Mouse (Mus musculus) MEL (cell line): ENCODE measurements around the gene Cort. TPM values are rescaled to one million over a fixed set of nuclear protein-coding genes. Genes with fewer than 3 reads are reported as not detected.
A peak's percentile ranks its signal among the peaks of the same experiment; 100 is the strongest.

Experiments used
- DNase-seq: peaks from one replicate; pipeline ENCODE4 v3.0.0; 2011; ENCODE audit warnings: low read depth, low spot score
- H3K27ac ChIP-seq: 2 replicates; pipeline ENCODE4 v1.5.1; 2012; ENCODE audit warnings: low read depth, mild to moderate bottlenecking, control low read depth, low read length, moderate library complexity; ENCODE audit not compliant: control insufficient read depth
- H3K27me3 ChIP-seq, 2 experiments: fragments of 150-350 bp in 1 of 2; sonication (generic) in 1 of 2; 2 replicates each; pipeline ENCODE4 v1.6.1; 2012; ENCODE audit warnings: low read length in 2 of 2, mild to moderate bottlenecking in 2 of 2, improper control_type of control experiment in 1 of 2, moderate library complexity in 1 of 2; ENCODE audit not compliant: insufficient read depth in 2 of 2, control insufficient read depth in 1 of 2
- H3K36me3 ChIP-seq, 2 experiments: 2 replicates each; pipeline ENCODE4 v1.6.1; 2012 to 2014; ENCODE audit warnings: low read length in 2 of 2, improper control_type of control experiment in 1 of 2, inconsistent platforms in 1 of 2, mild to moderate bottlenecking in 1 of 2; ENCODE audit not compliant: insufficient read depth in 2 of 2, control insufficient read depth in 1 of 2
- H3K4me1 ChIP-seq, 2 experiments: fragments of 150-350 bp in 1 of 2; sonication (generic) in 1 of 2; 2 replicates each; pipeline ENCODE4 v1.6.1; 2012; ENCODE audit warnings: low read length in 2 of 2, improper control_type of control experiment in 1 of 2, mild to moderate bottlenecking in 1 of 2; ENCODE audit not compliant: insufficient read depth in 2 of 2, control insufficient read depth in 1 of 2
- H3K4me3 ChIP-seq, 2 experiments: fragments of 150-350 bp in 1 of 2; sonication (generic) in 1 of 2; 2 replicates each; pipeline ENCODE4 v1.5.1; 2012; ENCODE audit warnings: low read depth in 2 of 2, low read length in 2 of 2, mild to moderate bottlenecking in 2 of 2, moderate library complexity in 2 of 2, control low read depth in 1 of 2, improper control_type of control experiment in 1 of 2; ENCODE audit not compliant: control insufficient read depth in 1 of 2, insufficient read depth in 1 of 2
- H3K79me2 ChIP-seq: 2 replicates; pipeline ENCODE4 v1.6.1; 2012; ENCODE audit warnings: mild to moderate bottlenecking, low read length, moderate library complexity; ENCODE audit not compliant: control insufficient read depth, poor library complexity, insufficient read depth
- H3K9ac ChIP-seq: 2 replicates; pipeline ENCODE4 v1.6.1; 2012; ENCODE audit warnings: low read depth, mild to moderate bottlenecking, control low read depth, low read length, moderate library complexity; ENCODE audit not compliant: control insufficient read depth, poor library complexity, severe bottlenecking
- H3K9me3 ChIP-seq: fragments of 150-350 bp; sonication (generic); replicated peaks from 2 replicates; pipeline ENCODE4 v1.6.1; 2012; ENCODE audit warnings: mild to moderate bottlenecking, low read length, improper control_type of control experiment, moderate library complexity; ENCODE audit not compliant: insufficient read depth
- CHD1 ChIP-seq: IDR thresholded peaks from 2 replicates; pipeline ENCODE4 v1.6.1; 2012; ENCODE audit warnings: low read depth, mild to moderate bottlenecking, inconsistent platforms, low read length, improper control_type of control experiment
- CTCF ChIP-seq, 3 experiments: IDR thresholded peaks in 2 of 3; conservative IDR thresholded peaks in 1 of 3; 2 replicates each; pipeline ENCODE4 v1.5.1; 2011 to 2012; ENCODE audit warnings: low read length in 3 of 3, low read depth in 2 of 3, mild to moderate bottlenecking in 2 of 3, improper control_type of control experiment in 1 of 3, inconsistent platforms in 1 of 3, mixed read lengths in 1 of 3, moderate library complexity in 1 of 3; ENCODE audit not compliant: control insufficient read depth in 1 of 3, insufficient read depth in 1 of 3, poor library complexity in 1 of 3, severe bottlenecking in 1 of 3
- ELF1 ChIP-seq: IDR thresholded peaks from 2 replicates; pipeline ENCODE4 v1.6.1; 2014; ENCODE audit warnings: low read depth, mild to moderate bottlenecking, inconsistent platforms, low read length, improper control_type of control experiment, moderate library complexity
- EP300 ChIP-seq, 2 experiments: IDR thresholded peaks; 2 replicates each; pipeline ENCODE4 v1.6.1; 2011; ENCODE audit warnings: improper control_type of control experiment in 2 of 2, low read length in 2 of 2, low read depth in 1 of 2, mild to moderate bottlenecking in 1 of 2
- GATA1 ChIP-seq: IDR thresholded peaks from 2 replicates; pipeline ENCODE4 v1.6.1; 2011; ENCODE audit warnings: low read depth, low read length, improper control_type of control experiment
- JUND ChIP-seq: IDR thresholded peaks from 2 replicates; pipeline ENCODE4 v1.6.1; 2011; ENCODE audit warnings: low read depth, mild to moderate bottlenecking, improper control_type of control experiment, low read length
- KAT2A ChIP-seq: conservative IDR thresholded peaks from 2 replicates; pipeline ENCODE4 v1.6.1; 2012; ENCODE audit warnings: low read depth, low read length, improper control_type of control experiment, inconsistent platforms
- MAZ ChIP-seq: IDR thresholded peaks from 2 replicates; pipeline ENCODE4 v1.6.1; 2012; ENCODE audit warnings: low read depth, mild to moderate bottlenecking, inconsistent platforms, low read length, improper control_type of control experiment
- NRF1 ChIP-seq: IDR thresholded peaks from 2 replicates; pipeline ENCODE4 v1.6.1; 2014; ENCODE audit warnings: low read depth, mild to moderate bottlenecking, inconsistent platforms, low read length, improper control_type of control experiment, moderate library complexity; ENCODE audit not compliant: poor library complexity, insufficient read depth, severe bottlenecking
- POLR2AphosphoS2 ChIP-seq: IDR thresholded peaks from 2 replicates; pipeline ENCODE4 v1.6.1; 2011; ENCODE audit warnings: low read length, improper control_type of control experiment
- RAD21 ChIP-seq: IDR thresholded peaks from 2 replicates; pipeline ENCODE4 v1.6.1; 2011; ENCODE audit warnings: mild to moderate bottlenecking, low read depth, low read length, improper control_type of control experiment
- SMC3 ChIP-seq: IDR thresholded peaks from 2 replicates; pipeline ENCODE4 v1.6.1; 2011; ENCODE audit warnings: low read depth, low read length, improper control_type of control experiment
- TBP ChIP-seq: IDR thresholded peaks from 2 replicates; pipeline ENCODE4 v1.8.0; 2011; ENCODE audit warnings: low read depth, low read length, improper control_type of control experiment
- UBTF ChIP-seq: IDR thresholded peaks from 2 replicates; pipeline ENCODE4 v1.6.1; 2012; ENCODE audit warnings: low read depth, mild to moderate bottlenecking, inconsistent platforms, low read length, improper control_type of control experiment, moderate library complexity, borderline replicate concordance; ENCODE audit not compliant: insufficient read depth
- USF1 ChIP-seq: IDR thresholded peaks from 2 replicates; pipeline ENCODE4 v1.6.1; 2014; ENCODE audit warnings: low read depth, mild to moderate bottlenecking, inconsistent platforms, low read length, improper control_type of control experiment, moderate library complexity
- ZC3H11A ChIP-seq: IDR thresholded peaks from 2 replicates; pipeline ENCODE4 v1.6.1; 2012; ENCODE audit warnings: low read depth, mild to moderate bottlenecking, inconsistent platforms, low read length, improper control_type of control experiment
- polyA plus RNA-seq, 2 experiments: library from polyadenylated mRNA; stranded (reverse) in 1 of 2; unstranded in 1 of 2; fragments of >175 nt in 1 of 2; fragments of >200 nt in 1 of 2; gene quantifications; 2 replicates each; pipeline versions ENCODE4 v1.2.1 to v1.2.4; 2012; ENCODE audit warnings: low replicate concordance in 2 of 2, low read depth in 1 of 2; ENCODE audit not compliant: insufficient read length in 2 of 2, insufficient read depth in 1 of 2, missing spikeins in 1 of 2
- total RNA-seq: library from RNA; depleted of rRNA; stranded (reverse); fragments of 300-350 nt; gene quantifications from 2 replicates; pipeline ENCODE4 v1.2.3, GENCODE M21; 2012

Gene Cort
- total and polyA plus RNA-seq, 3 experiments = 0.39 to 2.0 TPM; not detected in 1

DNA sequence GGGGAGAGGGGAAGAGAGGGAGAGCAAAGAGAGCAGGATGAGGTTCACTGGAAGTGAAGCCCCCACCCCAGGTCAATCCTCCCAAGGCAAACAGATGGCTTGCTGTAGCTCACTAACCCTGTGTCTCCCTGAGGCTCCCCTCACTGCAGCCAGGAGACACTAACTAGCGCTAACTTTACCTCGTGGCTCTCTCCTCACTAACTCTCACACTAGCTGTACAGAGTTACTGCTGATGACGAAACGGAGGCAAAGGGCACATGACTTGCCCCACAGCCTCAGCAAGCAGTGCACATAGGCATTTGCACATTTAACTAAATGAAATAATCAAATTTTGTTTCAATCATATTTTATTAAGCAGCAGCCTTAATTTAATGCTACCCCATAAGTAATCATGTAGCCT lies 48.3 kb downstream of the Cort start:
- TF ChIP-seq UBTF = no peak
- no peak for TF ChIP-seq JUND
- no peak for TF ChIP-seq CHD1
- TF ChIP-seq EP300 (IDR thresholded peaks at IDR 0.05; ENCODE audit: low read depth in 1 of 2, low read length in 2 of 2) = no peak
- TF ChIP-seq CTCF (IDR thresholded peaks at IDR 0.05 in 2 of 3, conservative IDR thresholded peaks at IDR 0.05 in 1 of 3; ENCODE audit: control insufficient read depth in 1 of 3, insufficient read depth in 1 of 3, low read depth in 2 of 3, low read length in 3 of 3, poor library complexity in 1 of 3, severe bottlenecking in 1 of 3) = no peak
- TF ChIP-seq NRF1 = no peak
- no peak for TF ChIP-seq TBP
- TF ChIP-seq, all 39 proteins: peak for 0
- H3K79me2 ChIP-seq = peaks cover 1% of the 10 kb centered on the region; the same call in 1 of the 2 replicates
- H3K27ac ChIP-seq = no peak overlapping the region
- no peaks in the 10 kb centered on the region; a peak in 1 of 4 replicates for H3K36me3 ChIP-seq
- H3K9ac ChIP-seq = no peak overlapping the region
- DNase-seq = no peak
- H3K4me3 ChIP-seq = no peak overlapping the region
- no peaks in the 10 kb centered on the region for H3K27me3 ChIP-seq
- no peaks in the 10 kb centered on the region for H3K9me3 ChIP-seq
- H3K4me1 ChIP-seq = no peaks in the 10 kb centered on the region

DNA sequence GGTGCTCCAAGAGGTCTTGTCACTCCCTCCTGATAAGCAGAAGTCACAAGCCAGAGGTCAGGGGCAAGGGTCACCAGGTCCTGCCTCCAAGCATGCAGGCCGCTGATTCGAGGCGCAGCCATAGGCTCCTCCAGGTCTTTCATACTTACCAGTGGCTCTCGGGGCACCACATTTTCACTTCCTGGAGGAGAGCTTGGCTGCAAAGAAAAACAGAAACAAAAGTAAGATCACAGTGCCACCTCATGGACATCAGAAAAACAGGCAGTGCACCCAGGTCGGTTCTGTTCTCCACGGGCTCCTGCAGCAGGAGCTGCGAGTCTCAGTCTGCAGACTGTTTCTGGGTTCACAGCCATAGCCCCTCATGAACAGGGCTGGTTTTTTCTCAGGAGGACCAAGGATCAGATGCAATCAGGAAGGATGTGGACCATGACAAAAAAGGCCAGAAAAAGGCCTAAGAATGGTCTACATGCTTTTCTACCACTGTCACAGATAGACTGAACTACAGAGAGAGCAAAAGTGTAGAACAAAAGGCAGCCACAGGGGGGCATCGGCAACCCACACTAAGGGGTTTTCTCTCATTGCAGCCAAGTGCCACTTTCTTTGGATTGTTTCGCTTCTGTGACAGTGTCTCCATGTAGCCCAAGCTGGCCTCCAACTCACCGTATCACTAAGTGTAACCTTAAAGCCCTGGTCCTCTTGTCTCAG lies 50.5 kb downstream of the Cort start:
- Histone ChIP-seq H3K9me3 (no peaks in the 10 kb centered on the region), H3K79me2 (peaks cover 1% of the 10 kb centered on the region; the same call in 1 of the 2 replicates), H3K27ac (no peak overlapping the region), H3K9ac (no peak overlapping the region), H3K4me3 (no peak overlapping the region), H3K36me3 (peaks cover 0 to 1% of the 10 kb centered on the region in 2 experiments; a peak in 1 of 4 replicates), H3K27me3 (no peaks in the 10 kb centered on the region), H3K4me1 (no peaks in the 10 kb centered on the region)
- DNase-seq = peak; percentile 66
- peak; percentile 46 for TF ChIP-seq SMC3
- TF ChIP-seq GATA1 = no peak
- 0 out of 2 replicates have a peak, but pooled peaks have one; percentile 29 for TF ChIP-seq ZC3H11A
- TF ChIP-seq RAD21 = peak; percentile 52
- peak; percentile 51 to 67 (median 59); a peak in 5 of 6 replicates for TF ChIP-seq CTCF (IDR thresholded peaks at IDR 0.05 in 2 of 3, conservative IDR thresholded peaks at IDR 0.05 in 1 of 3; ENCODE audit: control insufficient read depth in 1 of 3, insufficient read depth in 1 of 3, low read depth in 2 of 3, low read length in 3 of 3, poor library complexity in 1 of 3, severe bottlenecking in 1 of 3)
- TF ChIP-seq USF1 = no peak

DNA sequence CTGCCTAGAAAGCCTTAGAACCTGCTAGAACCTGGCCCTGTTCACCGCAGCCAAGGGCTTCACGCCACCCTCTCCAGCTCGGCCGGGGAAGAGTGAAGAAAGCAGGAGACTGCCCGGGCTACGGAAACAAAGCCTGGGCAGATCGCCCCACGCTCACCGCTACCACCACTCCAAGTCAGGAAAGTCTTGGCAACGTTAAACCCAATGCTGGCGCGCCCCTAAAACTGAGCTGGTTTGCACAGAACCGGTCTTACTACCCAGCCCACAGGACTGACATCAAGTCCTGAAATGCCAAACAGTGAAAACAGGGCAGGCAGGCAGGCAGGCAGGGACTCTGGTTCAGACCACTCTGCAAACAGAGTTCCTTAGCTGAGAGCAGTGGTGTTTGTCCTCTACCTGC lies 51.5 kb downstream of the Cort start:
- H3K36me3 ChIP-seq = peaks cover 0 to 3% of the 10 kb centered on the region in 2 experiments; a peak in 1 of 4 replicates
- DNase-seq = no peak
- TF ChIP-seq ZC3H11A = no peak
- TF ChIP-seq ELF1 = no peak
- no peak for TF ChIP-seq POLR2AphosphoS2
- no peak for TF ChIP-seq KAT2A
- TF ChIP-seq CTCF (IDR thresholded peaks at IDR 0.05 in 2 of 3, conservative IDR thresholded peaks at IDR 0.05 in 1 of 3; ENCODE audit: control insufficient read depth in 1 of 3, insufficient read depth in 1 of 3, low read depth in 2 of 3, low read length in 3 of 3, poor library complexity in 1 of 3, severe bottlenecking in 1 of 3) = no peak
- TF ChIP-seq MAZ = no peak
- no peak overlapping the region for H3K9ac ChIP-seq
- no peak overlapping the region for H3K4me3 ChIP-seq
- H3K27me3 ChIP-seq = no peaks in the 10 kb centered on the region
- no peaks in the 10 kb centered on the region for H3K9me3 ChIP-seq
- peaks cover 1% of the 10 kb centered on the region; the same call in 1 of the 2 replicates for H3K79me2 ChIP-seq
- H3K4me1 ChIP-seq = no peaks in the 10 kb centered on the region
- no peak overlapping the region for H3K27ac ChIP-seq
